Comparison of ENCODE assay signal across 8 mouse cellular contexts in the genomic region with DNA sequence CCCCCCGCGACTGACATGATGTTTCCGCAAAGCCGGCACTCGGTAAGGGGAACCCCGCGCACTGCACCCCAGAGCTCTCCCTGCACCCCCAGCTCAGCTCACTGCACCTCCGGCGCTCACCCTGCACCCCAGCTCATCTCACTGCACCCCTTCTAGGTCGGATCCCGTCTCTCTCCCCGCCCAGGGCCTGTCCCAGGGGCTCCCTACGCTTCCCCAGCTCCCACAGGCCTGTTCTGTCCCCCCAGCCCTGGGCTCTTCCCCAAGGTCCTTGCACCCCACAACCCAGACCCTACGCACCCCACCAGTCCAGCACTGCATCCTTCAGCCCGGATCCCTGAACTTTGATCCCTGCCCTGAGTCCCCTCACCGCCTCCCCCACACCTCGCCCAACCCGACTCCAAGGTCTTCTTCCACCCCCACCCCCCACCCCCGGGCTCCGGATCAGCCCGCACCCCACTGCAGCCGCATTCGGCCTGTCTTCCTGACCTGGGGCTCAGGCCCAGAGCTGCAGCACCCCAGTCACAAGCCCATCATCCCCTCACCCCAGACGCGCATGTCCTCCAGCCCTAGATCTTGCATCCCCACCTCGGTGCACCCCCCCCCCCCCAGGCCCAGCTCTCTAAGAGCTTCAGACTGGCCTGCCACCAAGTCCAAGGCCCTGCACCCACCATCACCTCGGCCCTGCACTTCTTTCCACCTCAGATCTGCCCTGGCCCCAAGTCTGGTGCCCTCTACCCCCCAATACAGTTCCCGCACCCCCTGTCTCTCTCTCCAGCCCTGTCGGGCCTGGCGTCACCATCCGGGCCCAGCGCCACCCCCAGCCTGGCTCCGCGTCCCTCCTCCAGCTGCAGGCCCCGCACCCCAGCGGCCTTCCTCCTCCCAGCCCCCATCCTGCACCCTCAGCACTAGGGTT. TPM values are rescaled to one million over a fixed set of nuclear protein-coding genes. Genes with fewer than 3 reads are reported as not detected.
A peak's percentile ranks its signal among the peaks of the same experiment; 100 is the strongest.
DNase-seq lines count a peak whose midpoint lies in the region; ATAC-seq and TF ChIP-seq lines count a peak whose summit lies in the region.

No protein-coding gene starts in this region.

- H3K27me3 ChIP-seq in embryonic facial prominence, embryonic 13.5 days, result no peaks in the 10 kb centered on the region
- H3K27me3 ChIP-seq in heart, embryonic 10.5 days (ENCODE audit: insufficient read depth, poor library complexity, severe bottlenecking), result peaks cover 6% of the 10 kb centered on the region; the same call in 1 of the 2 replicates
- H3K27me3 ChIP-seq in kidney, adult 2 months (replicated peaks; ENCODE audit: control insufficient read depth, insufficient read depth, low read length), result no peaks in the 10 kb centered on the region
- peaks cover 4% of the 10 kb centered on the region for H3K27me3 ChIP-seq in midbrain, embryonic 15.5 days (replicated peaks)
- H3K27me3 ChIP-seq in stomach, embryonic 16.5 days (ENCODE audit: control insufficient read depth, insufficient read depth, low read length), result no peaks in the 10 kb centered on the region

- peaks cover 47% of the 10 kb centered on the region for H3K4me1 ChIP-seq in embryonic facial prominence, embryonic 13.5 days
- H3K4me1 ChIP-seq in heart, embryonic 10.5 days, result peaks cover 52% of the 10 kb centered on the region
- H3K4me1 ChIP-seq in kidney, adult 2 months (ENCODE audit: control insufficient read depth, insufficient read depth, low read length), result peaks cover 24% of the 10 kb centered on the region
- peaks cover 46% of the 10 kb centered on the region for H3K4me1 ChIP-seq in midbrain, embryonic 15.5 days
- peaks cover 39% of the 10 kb centered on the region for H3K4me1 ChIP-seq in stomach, embryonic 16.5 days (ENCODE audit: control insufficient read depth, insufficient read depth, low read length)

- ATAC-seq in embryonic facial prominence, embryonic 13.5 days (ENCODE audit: insufficient number of reproducible peaks, insufficient read depth, low FRiP score, low TSS enrichment, low read depth), result peak; percentile 15; the same call in 1 of the 2 replicates
- ATAC-seq in midbrain, embryonic 15.5 days (replicated peaks), result peak; percentile 49
- ATAC-seq in stomach, embryonic 16.5 days (ENCODE audit: insufficient read depth, low FRiP score), result peak; percentile 39

- H3K9me3 ChIP-seq in embryonic facial prominence, embryonic 13.5 days, result no peaks in the 10 kb centered on the region
- H3K9me3 ChIP-seq in heart, embryonic 10.5 days, result no peaks in the 10 kb centered on the region
- H3K9me3 ChIP-seq in midbrain, embryonic 15.5 days, result no peaks in the 10 kb centered on the region
- no peaks in the 10 kb centered on the region for H3K9me3 ChIP-seq in stomach, embryonic 16.5 days (replicated peaks; ENCODE audit: control insufficient read depth, low read length)

- H3K4me3 ChIP-seq in embryonic facial prominence, embryonic 13.5 days, result peak overlapping the region; percentile 92
- H3K4me3 ChIP-seq in heart, embryonic 10.5 days, result peak overlapping the region; percentile 91
- H3K4me3 ChIP-seq in kidney, adult 2 months (ENCODE audit: insufficient read depth, low read depth, low read length), result peak overlapping the region; percentile 100
- H3K4me3 ChIP-seq in midbrain, embryonic 15.5 days, result peak overlapping the region; percentile 95
- peak overlapping the region; percentile 97 for H3K4me3 ChIP-seq in stomach, embryonic 16.5 days (replicated peaks; ENCODE audit: low read length)

- WGBS in embryonic facial prominence, embryonic 13.5 days, result 1% methylated on average over 36 of the region's 36 CpGs
- WGBS in heart, embryonic 10.5 days, result 2% methylated on average over 31 of the region's 36 CpGs
- under 1% methylated on average over 35 of the region's 36 CpGs for WGBS in kidney, adult 2 months
- WGBS in midbrain, embryonic 15.5 days, result under 1% methylated on average over 36 of the region's 36 CpGs
- under 1% methylated on average over 36 of the region's 36 CpGs for WGBS in stomach, embryonic 16.5 days

- peak; percentile 69 for DNase-seq in 416B (ENCODE audit: low read depth)
- DNase-seq in adrenal gland, adult 2 months, result peak; percentile 91
- DNase-seq in heart, embryonic 10.5 days (ENCODE audit: low spot score), result no peak
- DNase-seq in kidney, adult 2 months, result peak; percentile 74
- peak; percentile 52 for DNase-seq in liver

- peaks cover 25% of the 10 kb centered on the region for H3K36me3 ChIP-seq in embryonic facial prominence, embryonic 13.5 days
- peaks cover 39% of the 10 kb centered on the region for H3K36me3 ChIP-seq in heart, embryonic 10.5 days
- H3K36me3 ChIP-seq in kidney, adult 2 months (ENCODE audit: control insufficient read depth, insufficient read depth, low read length), result 0 out of 2 replicates have a peak, but pooled peaks cover under 1% of the 10 kb centered on the region
- H3K36me3 ChIP-seq in midbrain, embryonic 15.5 days (replicated peaks), result 0 out of 2 replicates have a peak, but pooled peaks cover 6% of the 10 kb centered on the region
- H3K36me3 ChIP-seq in stomach, embryonic 16.5 days (ENCODE audit: control insufficient read depth, insufficient read depth, low read length), result peaks cover 6% of the 10 kb centered on the region; the same call in 1 of the 2 replicates

- no peak for TF ChIP-seq POLR2A in kidney, adult 2 months (IDR thresholded peaks at IDR 0.05; ENCODE audit: low read depth, low read length)

- peak overlapping the region; percentile 97 for H3K9ac ChIP-seq in embryonic facial prominence, embryonic 13.5 days
- peak overlapping the region; percentile 99 for H3K9ac ChIP-seq in midbrain, embryonic 15.5 days
- H3K9ac ChIP-seq in stomach, embryonic 16.5 days (ENCODE audit: low read length), result peak overlapping the region; percentile 99

- peak overlapping the region; percentile 93 for H3K27ac ChIP-seq in embryonic facial prominence, embryonic 13.5 days
- peak overlapping the region; percentile 98 for H3K27ac ChIP-seq in heart, embryonic 10.5 days
- H3K27ac ChIP-seq in kidney, adult 2 months (ENCODE audit: insufficient read depth, low read depth, low read length), result peak overlapping the region; percentile 100
- H3K27ac ChIP-seq in midbrain, embryonic 15.5 days, result peak overlapping the region; percentile 87
- peak overlapping the region; percentile 95 for H3K27ac ChIP-seq in stomach, embryonic 16.5 days (ENCODE audit: low read length)

- H3K4me2 ChIP-seq in embryonic facial prominence, embryonic 13.5 days, result peak overlapping the region; percentile 92
- peak overlapping the region; percentile 89 for H3K4me2 ChIP-seq in midbrain, embryonic 15.5 days
- peak overlapping the region; percentile 98 for H3K4me2 ChIP-seq in stomach, embryonic 16.5 days (ENCODE audit: low read depth, low read length)

- no peak for TF ChIP-seq CTCF in kidney, adult 2 months (conservative IDR thresholded peaks at IDR 0.05; ENCODE audit: insufficient read depth, insufficient read length, low read depth, low read length)

RNA-seq across cellular contexts. Expression of gene Aes, which starts 0.6 kb away (rescaled TPM):
- 1,000 to 10,000 TPM; 1,028 to 1,195 TPM for total RNA-seq in adrenal gland, adult 2 months (2021)
- polyA plus RNA-seq in adrenal gland, adult 2 months (2012; rRNA removed), result 3,784 and 4,442 TPM in 2 replicates
- polyA plus RNA-seq in embryonic facial prominence, embryonic 13.5 days (2015; fragmentation: Nextera tagmentation; extraction: Ambion mirVana), result 464 and 465 TPM in 2 replicates
- 467 and 523 TPM in 2 replicates for polyA plus RNA-seq in heart, embryonic 10.5 days (2016; fragmentation: Nextera tagmentation; extraction: Ambion mirVana)
- polyA plus RNA-seq in kidney, adult 2 months (2012; rRNA removed), result 2,250 and 2,535 TPM in 2 replicates
- 802 and 851 TPM in 2 replicates for polyA plus RNA-seq in midbrain, embryonic 15.5 days (2015; fragmentation: Nextera tagmentation; extraction: Ambion mirVana)
- polyA plus RNA-seq in stomach, embryonic 16.5 days (2015; fragmentation: Nextera tagmentation; extraction: Ambion mirVana), result 325 and 351 TPM in 2 replicates

RNA-seq across cellular contexts. Expression of gene Tle2, which starts 14.5 kb away (rescaled TPM):
- 10 to 100 TPM; 50.4 to 51.0 TPM for total RNA-seq in adrenal gland, adult 2 months (2021)
- 417 and 691 TPM in 2 replicates for polyA plus RNA-seq in adrenal gland, adult 2 months (2012; rRNA removed)
- 63.4 and 71.4 TPM in 2 replicates for polyA plus RNA-seq in embryonic facial prominence, embryonic 13.5 days (2015; fragmentation: Nextera tagmentation; extraction: Ambion mirVana)
- 17.4 and 18.3 TPM in 2 replicates for polyA plus RNA-seq in heart, embryonic 10.5 days (2016; fragmentation: Nextera tagmentation; extraction: Ambion mirVana)
- 63.7 and 93.5 TPM in 2 replicates for polyA plus RNA-seq in kidney, adult 2 months (2012; rRNA removed)
- polyA plus RNA-seq in midbrain, embryonic 15.5 days (2015; fragmentation: Nextera tagmentation; extraction: Ambion mirVana), result 57.4 and 58.8 TPM in 2 replicates
- polyA plus RNA-seq in stomach, embryonic 16.5 days (2015; fragmentation: Nextera tagmentation; extraction: Ambion mirVana), result 20.6 and 23.6 TPM in 2 replicates

RNA-seq across cellular contexts. Expression of gene Gna11, which starts 14.9 kb away (rescaled TPM):
- total RNA-seq in adrenal gland, adult 2 months (2021), result 10 to 100 TPM; 76.6 to 86.0 TPM
- polyA plus RNA-seq in adrenal gland, adult 2 months (2012; rRNA removed), result 122 and 124 TPM in 2 replicates
- polyA plus RNA-seq in embryonic facial prominence, embryonic 13.5 days (2015; fragmentation: Nextera tagmentation; extraction: Ambion mirVana), result 84.2 and 90.1 TPM in 2 replicates
- polyA plus RNA-seq in heart, embryonic 10.5 days (2016; fragmentation: Nextera tagmentation; extraction: Ambion mirVana), result 73.2 and 79.1 TPM in 2 replicates
- polyA plus RNA-seq in kidney, adult 2 months (2012; rRNA removed), result 93.0 and 107 TPM in 2 replicates
- polyA plus RNA-seq in midbrain, embryonic 15.5 days (2015; fragmentation: Nextera tagmentation; extraction: Ambion mirVana), result 100 and 101 TPM in 2 replicates
- polyA plus RNA-seq in stomach, embryonic 16.5 days (2015; fragmentation: Nextera tagmentation; extraction: Ambion mirVana), result 101 and 105 TPM in 2 replicates

RNA-seq across cellular contexts. Expression of gene Gna15, which starts 35.9 kb away (rescaled TPM):
- 1 to 10 TPM; 1.1 to 2.2 TPM for total RNA-seq in adrenal gland, adult 2 months (2021)
- 1.4 and 1.9 TPM in 2 replicates for polyA plus RNA-seq in adrenal gland, adult 2 months (2012; rRNA removed)
- polyA plus RNA-seq in embryonic facial prominence, embryonic 13.5 days (2015; fragmentation: Nextera tagmentation; extraction: Ambion mirVana), result 2.0 and 2.1 TPM in 2 replicates
- polyA plus RNA-seq in heart, embryonic 10.5 days (2016; fragmentation: Nextera tagmentation; extraction: Ambion mirVana), result 2.8 and 4.8 TPM in 2 replicates
- 1.7 and 2.1 TPM in 2 replicates for polyA plus RNA-seq in kidney, adult 2 months (2012; rRNA removed)
- polyA plus RNA-seq in midbrain, embryonic 15.5 days (2015; fragmentation: Nextera tagmentation; extraction: Ambion mirVana), result 0.96 and 1.1 TPM in 2 replicates
- polyA plus RNA-seq in stomach, embryonic 16.5 days (2015; fragmentation: Nextera tagmentation; extraction: Ambion mirVana), result 9.0 and 11.0 TPM in 2 replicates

RNA-seq across cellular contexts. Expression of gene Tle6, which starts 41.0 kb away (rescaled TPM):
- 10 to 100 TPM; 24.0 to 59.6 TPM for total RNA-seq in adrenal gland, adult 2 months (2021)
- polyA plus RNA-seq in adrenal gland, adult 2 months (2012; rRNA removed), result 49.5 and 90.8 TPM in 2 replicates
- 12.8 and 17.2 TPM in 2 replicates for polyA plus RNA-seq in embryonic facial prominence, embryonic 13.5 days (2015; fragmentation: Nextera tagmentation; extraction: Ambion mirVana)
- 29.0 and 33.9 TPM in 2 replicates for polyA plus RNA-seq in heart, embryonic 10.5 days (2016; fragmentation: Nextera tagmentation; extraction: Ambion mirVana)
- polyA plus RNA-seq in kidney, adult 2 months (2012; rRNA removed), result 3.9 and 4.3 TPM in 2 replicates
- polyA plus RNA-seq in midbrain, embryonic 15.5 days (2015; fragmentation: Nextera tagmentation; extraction: Ambion mirVana), result 6.7 and 8.0 TPM in 2 replicates
- 26.0 and 31.2 TPM in 2 replicates for polyA plus RNA-seq in stomach, embryonic 16.5 days (2015; fragmentation: Nextera tagmentation; extraction: Ambion mirVana)
